Mouse (Mus musculus): ENCODE measurements around the gene Clasp2. TPM values are rescaled to one million over a fixed set of nuclear protein-coding genes. Genes with fewer than 3 reads are reported as not detected.
"Not testable (repeated sequence)": the region's sequence is repeated elsewhere in the genome, so short reads cannot be mapped to it uniquely, and the experiment has no call there.

The Clasp2 gene
- polyA plus RNA-seq, 1 experiment from 2014 or later, result 123 TPM

DNA sequence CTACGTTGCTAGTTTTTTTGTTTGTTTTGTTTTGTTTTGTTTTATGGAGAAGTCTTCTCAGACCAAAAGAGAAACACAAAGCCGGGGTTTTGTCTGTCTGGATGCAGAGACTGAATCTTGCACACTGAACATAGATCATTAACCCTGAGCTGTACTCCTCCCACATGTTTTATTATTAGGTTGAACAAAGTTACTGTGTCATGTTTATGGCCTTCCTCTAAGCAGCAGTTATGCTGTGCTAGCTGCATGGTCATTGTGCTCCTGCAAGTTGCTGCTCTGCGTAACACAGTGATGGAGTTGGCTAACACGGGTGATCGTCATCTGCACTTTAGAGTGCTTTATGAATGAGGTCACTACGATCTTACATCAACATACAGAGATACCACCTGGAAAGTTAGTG lies 21.1 kb downstream of the Clasp2 start:
- WGBS, result 93% methylated on average over 6 of the region's 6 CpGs
- no peak overlapping the region for H3K4me2 ChIP-seq (replicated peaks)
- H3K4me1 ChIP-seq, result no peaks in the 10 kb centered on the region
- no peak for ATAC-seq (replicated peaks)
- H3K4me3 ChIP-seq, result no peak overlapping the region
- no peaks in the 10 kb centered on the region for H3K9me3 ChIP-seq
- H3K9ac ChIP-seq (replicated peaks), result no peak overlapping the region
- no peaks in the 10 kb centered on the region for H3K27me3 ChIP-seq
- no peak overlapping the region for H3K27ac ChIP-seq (replicated peaks)
- peaks cover 2% of the 10 kb centered on the region; the same call in 1 of the 2 replicates for H3K36me3 ChIP-seq

DNA sequence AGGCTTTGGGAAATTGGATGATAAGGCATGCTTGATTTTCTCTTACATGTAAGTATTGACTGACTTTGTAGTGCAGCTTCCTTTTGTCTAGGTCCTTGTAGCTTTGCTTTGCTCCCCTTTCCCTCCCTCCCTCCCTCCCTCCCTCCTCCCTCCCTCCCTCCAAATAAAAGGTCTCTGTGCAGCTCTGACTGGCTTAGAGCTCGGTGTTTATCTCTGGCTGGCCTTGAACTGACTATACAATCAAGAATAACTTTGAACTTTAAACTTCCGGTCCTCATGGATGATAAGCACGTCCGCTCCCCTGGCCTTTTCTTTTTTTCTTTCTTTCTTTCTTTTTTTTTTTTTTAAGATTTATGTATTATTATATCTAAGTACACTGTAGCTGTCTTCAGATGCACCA lies 21.9 kb downstream of the Clasp2 start:
- no peak for ATAC-seq (replicated peaks)
- Histone ChIP-seq H3K9me3 (no peaks in the 10 kb centered on the region), H3K4me1 (no peaks in the 10 kb centered on the region), H3K36me3 (peaks cover 2% of the 10 kb centered on the region; the same call in 1 of the 2 replicates), H3K4me2 (replicated peaks) (no peak overlapping the region), H3K27me3 (no peaks in the 10 kb centered on the region), H3K4me3 (no peak overlapping the region), H3K9ac (replicated peaks) (no peak overlapping the region), H3K27ac (replicated peaks) (no peak overlapping the region)
- 88% methylated on average over 3 of the region's 4 CpGs for WGBS

DNA sequence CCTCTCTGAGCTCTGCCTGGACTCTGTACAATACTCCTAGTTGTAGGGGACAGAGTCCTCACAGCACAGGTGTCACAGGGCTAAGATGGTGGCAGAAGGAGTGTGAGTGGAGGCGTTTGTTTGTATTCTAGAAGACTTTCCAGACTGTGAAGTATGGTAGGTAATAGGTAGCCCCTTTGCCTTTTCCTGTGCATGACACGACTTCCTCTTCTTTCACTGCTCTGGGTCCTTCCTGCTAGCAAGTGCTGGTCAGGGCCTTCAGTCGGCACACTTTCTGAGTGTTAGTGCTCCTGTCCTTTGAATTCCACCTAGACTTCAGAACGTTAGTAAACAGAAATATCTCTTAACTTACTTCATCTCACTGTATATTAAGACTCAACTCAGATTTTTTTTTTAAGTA lies 29.4 kb downstream of the Clasp2 start:
- Histone ChIP-seq H3K27me3 (no peaks in the 10 kb centered on the region), H3K27ac (replicated peaks) (no peak overlapping the region), H3K4me1 (no peaks in the 10 kb centered on the region), H3K4me3 (no peak overlapping the region), H3K4me2 (replicated peaks) (no peak overlapping the region), H3K36me3 (no peaks in the 10 kb centered on the region), H3K9ac (replicated peaks) (no peak overlapping the region), H3K9me3 (no peaks in the 10 kb centered on the region)
- no peak for ATAC-seq (replicated peaks)
- 86% methylated on average over 4 of the region's 4 CpGs for WGBS

DNA sequence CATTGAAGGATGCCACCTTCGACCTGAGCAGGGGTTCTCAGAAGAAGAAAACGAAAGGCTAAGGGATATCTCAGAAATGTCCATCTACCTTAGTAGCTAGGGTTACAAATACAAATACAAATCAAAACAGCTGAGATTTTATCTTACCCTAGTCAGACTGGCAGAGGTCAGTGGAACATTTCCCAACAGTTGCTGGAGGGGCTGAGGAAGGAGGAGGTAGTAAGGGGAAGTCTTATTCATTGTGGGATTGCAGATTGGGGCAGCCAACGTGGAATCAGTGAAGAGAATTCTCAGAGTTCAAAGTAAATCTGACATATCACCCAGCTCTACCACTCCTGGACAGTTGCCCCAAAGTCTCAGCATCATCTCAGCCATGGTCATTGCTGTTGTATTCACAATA lies 39.6 kb downstream of the Clasp2 start:
- no peaks in the 10 kb centered on the region for H3K27me3 ChIP-seq
- no peak for ATAC-seq (replicated peaks)
- H3K9ac ChIP-seq (replicated peaks), result no peak overlapping the region
- H3K4me2 ChIP-seq (replicated peaks), result no peak overlapping the region
- H3K27ac ChIP-seq (replicated peaks), result no peak overlapping the region
- H3K9me3 ChIP-seq, result no peaks in the 10 kb centered on the region
- no peaks in the 10 kb centered on the region for H3K36me3 ChIP-seq
- WGBS, result 85% methylated on average over 3 of the region's 3 CpGs
- H3K4me3 ChIP-seq, result no peak overlapping the region
- no peaks in the 10 kb centered on the region for H3K4me1 ChIP-seq

DNA sequence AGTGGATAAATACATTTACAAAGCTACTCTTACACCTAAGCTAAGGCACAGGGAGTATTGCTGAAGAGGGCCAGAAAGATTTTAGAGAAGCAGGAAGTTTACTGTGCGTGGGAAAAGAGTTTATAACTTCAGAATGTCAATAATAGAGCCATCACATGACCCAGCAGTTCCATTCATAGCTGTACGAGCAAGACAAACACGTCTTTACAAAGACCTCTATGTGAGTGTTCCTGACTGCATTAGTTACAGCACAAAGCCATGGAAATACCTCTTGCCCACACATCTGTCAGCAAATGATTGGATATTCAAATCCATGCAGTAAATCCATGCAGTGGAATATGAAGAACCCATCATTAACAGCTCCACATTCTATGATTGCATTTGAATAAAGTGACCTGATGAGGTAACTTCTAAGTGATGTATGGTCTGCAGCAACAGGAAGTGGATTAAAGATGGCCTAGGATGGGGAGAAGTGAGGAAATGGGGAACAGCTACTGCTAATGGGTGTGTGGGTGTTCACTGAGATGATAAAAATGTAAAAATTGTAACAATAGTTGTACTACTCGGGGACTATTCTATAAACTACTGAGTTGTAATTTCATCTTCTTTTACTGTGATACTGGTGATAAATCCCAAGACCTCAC lies 41.2 kb downstream of the Clasp2 start:
- no peak for ATAC-seq (replicated peaks)
- no peak overlapping the region for H3K4me3 ChIP-seq
- H3K4me2 ChIP-seq (replicated peaks), result no peak overlapping the region
- no peak overlapping the region for H3K9ac ChIP-seq (replicated peaks)
- no peaks in the 10 kb centered on the region for H3K27me3 ChIP-seq
- H3K4me1 ChIP-seq, result no peaks in the 10 kb centered on the region
- no peak overlapping the region for H3K27ac ChIP-seq (replicated peaks)
- 27% methylated on average over 4 of the region's 4 CpGs for WGBS
- no peaks in the 10 kb centered on the region for H3K9me3 ChIP-seq
- no peaks in the 10 kb centered on the region for H3K36me3 ChIP-seq

DNA sequence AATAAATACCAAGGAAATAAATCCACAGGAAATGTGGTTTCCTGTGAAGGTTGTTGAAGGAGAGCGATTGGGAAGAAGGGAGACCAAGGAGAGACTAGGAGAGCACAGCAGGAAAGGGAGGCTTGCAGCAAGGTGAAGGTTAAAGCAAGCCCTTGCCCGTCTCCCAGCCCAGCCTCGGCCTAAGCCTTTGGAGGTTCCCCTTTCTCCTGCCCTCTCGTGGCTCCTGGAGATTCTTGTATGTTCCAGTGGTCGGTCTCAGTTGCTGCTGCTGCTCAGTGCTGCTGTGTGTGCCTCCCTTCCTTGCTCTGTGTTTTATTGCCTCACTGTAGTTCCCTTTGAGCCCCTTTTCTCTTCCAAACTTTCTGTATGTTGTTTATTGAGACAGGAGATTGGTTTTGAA lies 42.4 kb downstream of the Clasp2 start:
- no peaks in the 10 kb centered on the region for H3K36me3 ChIP-seq
- no peak overlapping the region for H3K9ac ChIP-seq (replicated peaks)
- H3K27me3 ChIP-seq, result no peaks in the 10 kb centered on the region
- 77% methylated on average over 5 of the region's 5 CpGs for WGBS
- no peak overlapping the region for H3K27ac ChIP-seq (replicated peaks)
- H3K4me3 ChIP-seq, result no peak overlapping the region
- no peaks in the 10 kb centered on the region for H3K4me1 ChIP-seq
- H3K9me3 ChIP-seq, result no peaks in the 10 kb centered on the region
- no peak for ATAC-seq (replicated peaks)
- H3K4me2 ChIP-seq (replicated peaks), result no peak overlapping the region

DNA sequence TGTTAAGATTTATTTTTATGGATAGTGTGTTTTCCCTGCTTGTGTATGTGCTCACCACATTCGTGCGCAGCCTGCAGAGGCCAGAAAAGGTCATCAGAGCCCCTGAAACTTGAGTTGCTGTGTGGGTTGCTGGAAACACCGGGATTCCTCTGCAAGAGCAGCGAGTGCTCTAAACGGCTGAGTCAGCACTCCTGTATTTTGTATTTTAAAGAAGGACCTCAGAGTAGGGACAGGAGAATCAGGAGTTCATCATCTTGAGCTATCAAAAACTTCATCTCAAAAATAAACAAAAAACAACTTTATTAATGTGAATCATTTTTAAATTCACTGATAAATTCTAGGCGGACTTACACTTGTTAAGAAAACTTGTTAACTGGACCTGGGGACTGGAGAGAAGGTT lies 48.0 kb downstream of the Clasp2 start:
- not testable (repeated sequence) for H3K9me3 ChIP-seq; H3K27me3 ChIP-seq; H3K36me3 ChIP-seq; H3K9ac ChIP-seq (replicated peaks); ATAC-seq (replicated peaks); H3K27ac ChIP-seq (replicated peaks); H3K4me2 ChIP-seq (replicated peaks); H3K4me3 ChIP-seq
- WGBS, result 75% methylated on average over 5 of the region's 6 CpGs
- peaks cover 16% of the 10 kb centered on the region for H3K4me1 ChIP-seq

DNA sequence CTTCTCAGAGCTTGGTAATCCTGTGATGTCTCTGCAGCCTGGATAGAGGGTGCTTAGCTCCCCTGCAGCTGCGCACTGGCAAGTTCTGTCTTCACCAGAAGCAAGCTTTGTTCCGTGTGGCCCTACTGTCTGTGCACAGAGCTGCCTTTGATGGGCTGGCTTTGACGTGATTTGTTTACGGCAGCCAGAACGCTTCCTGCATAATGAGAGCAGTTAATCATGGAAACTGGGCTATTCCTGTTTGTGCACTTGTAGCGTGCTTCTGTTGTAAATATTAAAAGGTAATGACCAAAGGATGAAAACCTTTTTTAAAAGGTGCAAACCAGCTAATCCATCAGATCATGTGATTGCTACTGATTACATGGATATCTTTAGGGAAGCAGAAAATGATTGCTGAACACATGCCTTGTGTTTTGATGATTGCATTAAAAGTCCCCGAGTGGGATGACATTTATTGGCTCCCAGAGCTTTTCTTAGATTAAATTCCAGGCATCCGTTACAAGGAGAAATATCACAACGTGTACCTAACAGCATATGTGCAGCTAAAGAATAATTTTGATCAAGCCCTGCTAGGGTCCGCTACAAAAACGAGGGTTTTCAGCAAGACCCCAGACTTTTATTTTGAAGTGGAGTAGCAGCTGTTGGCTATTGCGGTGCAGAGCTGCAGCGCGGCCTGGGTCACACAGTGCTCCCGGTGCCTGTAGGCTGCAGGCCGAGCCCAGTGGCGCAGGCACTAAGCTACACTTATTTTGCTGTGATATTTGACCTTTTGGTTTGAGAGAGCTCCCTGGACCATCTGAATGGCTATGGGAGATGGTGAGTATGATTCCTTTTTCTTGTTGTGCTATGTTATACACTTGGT lies 51.6 kb downstream of the Clasp2 start:
- H3K27me3 ChIP-seq, result no peaks in the 10 kb centered on the region
- peak; percentile 99 for ATAC-seq (replicated peaks)
- peak overlapping the region; percentile 62 for H3K4me3 ChIP-seq
- H3K9ac ChIP-seq (replicated peaks), result peak overlapping the region; percentile 71
- peak overlapping the region; percentile 63 for H3K4me2 ChIP-seq (replicated peaks)
- no peaks in the 10 kb centered on the region for H3K9me3 ChIP-seq
- no peaks in the 10 kb centered on the region for H3K36me3 ChIP-seq
- peaks cover 31% of the 10 kb centered on the region for H3K4me1 ChIP-seq
- peak overlapping the region; percentile 97 for H3K27ac ChIP-seq (replicated peaks)
- WGBS, result under 1% methylated on average over 17 of the region's 17 CpGs

DNA sequence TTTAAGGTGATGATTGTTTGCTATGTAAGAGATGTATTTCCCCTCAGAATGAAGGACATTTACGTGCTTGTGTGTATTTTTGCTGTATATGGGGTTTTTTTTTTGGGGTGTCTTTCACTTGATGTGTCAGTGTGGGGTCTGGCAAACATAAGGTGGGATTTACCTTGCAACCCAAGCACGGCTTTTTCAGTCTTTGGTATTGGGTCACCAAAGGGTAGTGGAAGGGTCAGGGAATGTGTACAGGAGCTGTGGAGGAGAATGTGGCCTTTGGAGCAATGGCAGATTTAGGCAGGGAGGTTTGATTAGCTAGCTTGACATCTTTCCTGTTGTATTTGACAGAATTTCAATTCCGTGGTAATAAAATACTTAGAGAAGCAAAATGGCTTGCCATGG lies 52.2 kb downstream of the Clasp2 start:
- peaks cover 37% of the 10 kb centered on the region for H3K4me1 ChIP-seq
- no peaks in the 10 kb centered on the region for H3K36me3 ChIP-seq
- H3K9me3 ChIP-seq, result no peaks in the 10 kb centered on the region
- no peak for ATAC-seq (replicated peaks)
- H3K9ac ChIP-seq (replicated peaks), result peak overlapping the region; percentile 71
- no peaks in the 10 kb centered on the region for H3K27me3 ChIP-seq
- peak overlapping the region; percentile 62 for H3K4me3 ChIP-seq
- peak overlapping the region; percentile 63 for H3K4me2 ChIP-seq (replicated peaks)
- WGBS, result 11% methylated on average over 3 of the region's 3 CpGs
- peak overlapping the region; percentile 97 for H3K27ac ChIP-seq (replicated peaks)

DNA sequence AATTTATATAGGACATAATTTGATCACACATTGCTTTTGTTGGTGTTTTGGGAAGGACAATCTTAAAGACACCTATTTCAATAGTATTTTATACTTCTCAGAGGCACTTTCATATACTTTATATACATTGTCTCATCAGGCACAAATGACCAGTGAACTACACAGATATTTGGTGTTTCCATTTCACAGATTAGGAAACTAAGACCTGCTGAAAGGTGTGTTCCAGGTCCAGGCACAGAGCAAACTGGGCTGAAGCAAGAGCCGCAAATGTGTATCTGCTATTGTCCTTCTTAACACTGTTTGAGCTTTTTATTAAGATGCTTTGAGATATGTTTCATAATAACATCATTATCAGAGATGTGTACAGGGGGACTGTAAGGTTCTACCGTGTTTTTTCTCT lies 52.7 kb downstream of the Clasp2 start:
- Histone ChIP-seq H3K27me3 (no peaks in the 10 kb centered on the region), H3K4me2 (replicated peaks) (peak overlapping the region; percentile 63), H3K4me1 (peaks cover 39% of the 10 kb centered on the region), H3K9ac (replicated peaks) (peak overlapping the region; percentile 71; the same call in 1 of the 2 replicates), H3K36me3 (no peaks in the 10 kb centered on the region), H3K27ac (replicated peaks) (peak overlapping the region; percentile 97; the same call in 1 of the 2 replicates), H3K9me3 (no peaks in the 10 kb centered on the region), H3K4me3 (peak overlapping the region; percentile 62)
- ATAC-seq (replicated peaks), result no peak
- WGBS, result 60% methylated on average over 2 of the region's 2 CpGs

DNA sequence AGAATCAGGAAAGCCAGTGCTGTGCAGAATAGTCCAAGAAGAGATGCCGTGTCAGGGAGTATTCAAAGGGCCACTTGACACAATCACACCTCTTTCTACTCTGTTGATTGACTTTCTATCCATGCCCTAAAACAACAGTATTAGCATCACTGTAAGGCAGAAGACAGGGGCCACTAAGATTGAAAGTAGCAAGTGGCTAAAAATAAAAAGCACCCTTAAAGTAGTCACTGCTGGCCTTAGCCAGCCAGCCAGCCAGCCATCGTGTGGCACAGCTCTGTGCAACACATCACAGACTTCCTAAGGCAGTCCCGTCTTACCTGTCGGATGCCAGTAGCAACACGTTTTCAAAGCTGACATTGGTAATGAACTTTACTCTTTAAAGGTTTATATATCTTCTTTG lies 55.9 kb downstream of the Clasp2 start:
- 79% methylated on average over 5 of the region's 5 CpGs for WGBS
- no peak overlapping the region for H3K9ac ChIP-seq (replicated peaks)

DNA sequence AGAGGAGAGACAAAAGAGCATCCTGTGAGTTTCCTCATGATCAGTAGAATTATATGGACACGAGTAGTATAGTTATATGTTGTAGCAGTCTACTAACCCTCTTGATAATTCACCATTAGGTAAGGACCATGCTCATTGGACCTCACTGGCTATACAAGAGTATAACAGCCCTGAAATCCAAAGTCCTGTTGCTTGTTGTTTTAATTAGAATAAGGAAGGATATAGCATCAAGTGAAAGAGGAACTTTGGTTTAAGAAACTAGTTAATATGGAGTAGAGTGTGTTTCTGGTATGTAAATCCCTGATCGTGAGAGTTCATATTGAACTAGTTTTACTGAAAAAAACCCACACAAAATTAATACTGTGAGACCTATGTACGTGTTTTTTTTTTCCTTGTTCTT lies 59.4 kb downstream of the Clasp2 start:
- no peak overlapping the region for H3K27ac ChIP-seq (replicated peaks)
- no peak overlapping the region for H3K4me3 ChIP-seq
- 94% methylated on average over 3 of the region's 3 CpGs for WGBS
- no peaks in the 10 kb centered on the region for H3K36me3 ChIP-seq
- H3K4me1 ChIP-seq, result peaks cover 23% of the 10 kb centered on the region
- no peaks in the 10 kb centered on the region for H3K9me3 ChIP-seq
- H3K9ac ChIP-seq (replicated peaks), result no peak overlapping the region
- no peaks in the 10 kb centered on the region for H3K27me3 ChIP-seq
- no peak for ATAC-seq (replicated peaks)
- no peak overlapping the region for H3K4me2 ChIP-seq (replicated peaks)

More for the DNA sequence above, 55.9 kb downstream of the Clasp2 start:
- no peak overlapping the region for H3K4me3 ChIP-seq
- no peaks in the 10 kb centered on the region for H3K9me3 ChIP-seq
- no peaks in the 10 kb centered on the region for H3K36me3 ChIP-seq
- H3K4me1 ChIP-seq, result peaks cover 30% of the 10 kb centered on the region
- no peaks in the 10 kb centered on the region for H3K27me3 ChIP-seq
- no peak overlapping the region for H3K4me2 ChIP-seq (replicated peaks)
- no peak overlapping the region for H3K27ac ChIP-seq (replicated peaks)
- no peak for ATAC-seq (replicated peaks)

Measured in forebrain, embryonic 15.5 days (tissue).